Mouse (Mus musculus): Measurements from ENCODE around the gene Sorl1. TPM values are rescaled to one million over a fixed set of nuclear protein-coding genes. Genes with fewer than 3 reads are reported as not detected.

Sorl1 gene
- polyA plus RNA-seq, 1 experiment from 2014 or later, result 6.0 TPM

GRCm38 (mm10) chr9:42100618-42101210 is 23.4 kb downstream of the Sorl1 start:
- Histone ChIP-seq H3K36me3 (ENCODE audit: control insufficient read depth, insufficient read depth, low read length) (no peaks in the 10 kb centered on the region), H3K4me2 (ENCODE audit: low read depth, low read length) (no peak overlapping the region), H3K9me3 (ENCODE audit: control insufficient read depth, low read length) (no peaks in the 10 kb centered on the region), H3K27me3 (replicated peaks; ENCODE audit: control insufficient read depth, insufficient read depth, low read length) (no peaks in the 10 kb centered on the region), H3K9ac (ENCODE audit: low read depth, low read length) (no peak overlapping the region), H3K4me1 (ENCODE audit: control insufficient read depth, insufficient read depth, low read length) (0 out of 2 replicates have a peak, but pooled peaks cover 3% of the 10 kb centered on the region), H3K4me3 (ENCODE audit: low read length) (no peak overlapping the region), H3K27ac (ENCODE audit: low read length) (no peak overlapping the region)
- WGBS, result 57% methylated on average over 9 of the region's 9 CpGs
- peak; percentile 62 for ATAC-seq

GRCm38 (mm10) chr9:42098474-42099121 is 25.5 kb downstream of the Sorl1 start:
- H3K4me3 ChIP-seq (ENCODE audit: low read length), result no peak overlapping the region
- H3K27me3 ChIP-seq (replicated peaks; ENCODE audit: control insufficient read depth, insufficient read depth, low read length), result no peaks in the 10 kb centered on the region
- H3K4me2 ChIP-seq (ENCODE audit: low read depth, low read length), result no peak overlapping the region
- no peak overlapping the region for H3K27ac ChIP-seq (ENCODE audit: low read length)
- no peak for ATAC-seq
- WGBS, result 85% methylated on average over 5 of the region's 5 CpGs
- no peak overlapping the region for H3K9ac ChIP-seq (ENCODE audit: low read depth, low read length)
- no peaks in the 10 kb centered on the region for H3K9me3 ChIP-seq (ENCODE audit: control insufficient read depth, low read length)
- H3K36me3 ChIP-seq (ENCODE audit: control insufficient read depth, insufficient read depth, low read length), result no peaks in the 10 kb centered on the region
- H3K4me1 ChIP-seq (ENCODE audit: control insufficient read depth, insufficient read depth, low read length), result peaks cover 12% of the 10 kb centered on the region

GRCm38 (mm10) chr9:42097731-42098473 is 26.2 kb downstream of the Sorl1 start:
- no peaks in the 10 kb centered on the region for H3K9me3 ChIP-seq (ENCODE audit: control insufficient read depth, low read length)
- no peaks in the 10 kb centered on the region for H3K36me3 ChIP-seq (ENCODE audit: control insufficient read depth, insufficient read depth, low read length)
- peaks cover 12% of the 10 kb centered on the region for H3K4me1 ChIP-seq (ENCODE audit: control insufficient read depth, insufficient read depth, low read length)
- no peak overlapping the region for H3K4me3 ChIP-seq (ENCODE audit: low read length)
- H3K27me3 ChIP-seq (replicated peaks; ENCODE audit: control insufficient read depth, insufficient read depth, low read length), result no peaks in the 10 kb centered on the region
- ATAC-seq, result no peak
- 86% methylated on average over 8 of the region's 8 CpGs for WGBS
- no peak overlapping the region for H3K4me2 ChIP-seq (ENCODE audit: low read depth, low read length)
- no peak overlapping the region for H3K27ac ChIP-seq (ENCODE audit: low read length)
- no peak overlapping the region for H3K9ac ChIP-seq (ENCODE audit: low read depth, low read length)

- H3K9ac ChIP-seq (ENCODE audit: low read depth, low read length), result no peak overlapping the region
- WGBS, result 90% methylated on average over 7 of the region's 7 CpGs
- H3K4me2 ChIP-seq (ENCODE audit: low read depth, low read length), result no peak overlapping the region
- no peaks in the 10 kb centered on the region for H3K36me3 ChIP-seq (ENCODE audit: control insufficient read depth, insufficient read depth, low read length)
- no peaks in the 10 kb centered on the region for H3K27me3 ChIP-seq (replicated peaks; ENCODE audit: control insufficient read depth, insufficient read depth, low read length)
- H3K4me3 ChIP-seq (ENCODE audit: low read length), result no peak overlapping the region
- peaks cover 10% of the 10 kb centered on the region for H3K4me1 ChIP-seq (ENCODE audit: control insufficient read depth, insufficient read depth, low read length)
- H3K27ac ChIP-seq (ENCODE audit: low read length), result no peak overlapping the region
- ATAC-seq, result no peak
- no peaks in the 10 kb centered on the region for H3K9me3 ChIP-seq (ENCODE audit: control insufficient read depth, low read length)
These were observed 26.9 kb downstream of the Sorl1 start for GRCm38 (mm10) chr9:42097006-42097730.

- Histone ChIP-seq H3K36me3 (ENCODE audit: control insufficient read depth, insufficient read depth, low read length) (no peaks in the 10 kb centered on the region), H3K9me3 (ENCODE audit: control insufficient read depth, low read length) (no peaks in the 10 kb centered on the region), H3K27me3 (replicated peaks; ENCODE audit: control insufficient read depth, insufficient read depth, low read length) (no peaks in the 10 kb centered on the region), H3K4me2 (ENCODE audit: low read depth, low read length) (no peak overlapping the region), H3K4me3 (ENCODE audit: low read length) (no peak overlapping the region), H3K4me1 (ENCODE audit: control insufficient read depth, insufficient read depth, low read length) (peaks cover 9% of the 10 kb centered on the region), H3K27ac (ENCODE audit: low read length) (no peak overlapping the region), H3K9ac (ENCODE audit: low read depth, low read length) (no peak overlapping the region)
- 36% methylated on average over 11 of the region's 11 CpGs for WGBS
- no peak for ATAC-seq
These were observed 29.3 kb downstream of the Sorl1 start for GRCm38 (mm10) chr9:42094752-42095151.

- Histone ChIP-seq H3K4me1 (ENCODE audit: control insufficient read depth, insufficient read depth, low read length) (peaks cover 9% of the 10 kb centered on the region), H3K4me2 (ENCODE audit: low read depth, low read length) (no peak overlapping the region), H3K27me3 (replicated peaks; ENCODE audit: control insufficient read depth, insufficient read depth, low read length) (no peaks in the 10 kb centered on the region), H3K27ac (ENCODE audit: low read length) (no peak overlapping the region), H3K9me3 (ENCODE audit: control insufficient read depth, low read length) (no peaks in the 10 kb centered on the region), H3K9ac (ENCODE audit: low read depth, low read length) (no peak overlapping the region), H3K36me3 (ENCODE audit: control insufficient read depth, insufficient read depth, low read length) (no peaks in the 10 kb centered on the region), H3K4me3 (ENCODE audit: low read length) (no peak overlapping the region)
- no peak for ATAC-seq
- 69% methylated on average over 7 of the region's 7 CpGs for WGBS
These were observed 30.0 kb downstream of the Sorl1 start for GRCm38 (mm10) chr9:42094028-42094551.

GRCm38 (mm10) chr9:42092749-42093148 is 31.3 kb downstream of the Sorl1 start:
- no peaks in the 10 kb centered on the region for H3K36me3 ChIP-seq (ENCODE audit: control insufficient read depth, insufficient read depth, low read length)
- no peaks in the 10 kb centered on the region for H3K27me3 ChIP-seq (replicated peaks; ENCODE audit: control insufficient read depth, insufficient read depth, low read length)
- no peak overlapping the region for H3K9ac ChIP-seq (ENCODE audit: low read depth, low read length)
- no peak for ATAC-seq
- H3K27ac ChIP-seq (ENCODE audit: low read length), result no peak overlapping the region
- H3K4me1 ChIP-seq (ENCODE audit: control insufficient read depth, insufficient read depth, low read length), result peaks cover 9% of the 10 kb centered on the region
- 93% methylated on average over 2 of the region's 2 CpGs for WGBS
- no peak overlapping the region for H3K4me2 ChIP-seq (ENCODE audit: low read depth, low read length)
- no peaks in the 10 kb centered on the region for H3K9me3 ChIP-seq (ENCODE audit: control insufficient read depth, low read length)
- no peak overlapping the region for H3K4me3 ChIP-seq (ENCODE audit: low read length)

GRCm38 (mm10) chr9:42091561-42091960 is 32.5 kb downstream of the Sorl1 start:
- Histone ChIP-seq H3K4me2 (ENCODE audit: low read depth, low read length) (no peak overlapping the region), H3K4me1 (ENCODE audit: control insufficient read depth, insufficient read depth, low read length) (peaks cover 9% of the 10 kb centered on the region), H3K36me3 (ENCODE audit: control insufficient read depth, insufficient read depth, low read length) (no peaks in the 10 kb centered on the region), H3K27ac (ENCODE audit: low read length) (no peak overlapping the region), H3K9ac (ENCODE audit: low read depth, low read length) (no peak overlapping the region), H3K9me3 (ENCODE audit: control insufficient read depth, low read length) (no peaks in the 10 kb centered on the region), H3K27me3 (replicated peaks; ENCODE audit: control insufficient read depth, insufficient read depth, low read length) (no peaks in the 10 kb centered on the region), H3K4me3 (ENCODE audit: low read length) (no peak overlapping the region)
- 90% methylated on average over 4 of the region's 4 CpGs for WGBS
- no peak for ATAC-seq

- Histone ChIP-seq H3K27ac (ENCODE audit: low read length) (no peak overlapping the region), H3K9me3 (ENCODE audit: control insufficient read depth, low read length) (no peaks in the 10 kb centered on the region), H3K4me1 (ENCODE audit: control insufficient read depth, insufficient read depth, low read length) (no peaks in the 10 kb centered on the region), H3K4me3 (ENCODE audit: low read length) (no peak overlapping the region), H3K27me3 (replicated peaks; ENCODE audit: control insufficient read depth, insufficient read depth, low read length) (no peaks in the 10 kb centered on the region), H3K4me2 (ENCODE audit: low read depth, low read length) (no peak overlapping the region), H3K9ac (ENCODE audit: low read depth, low read length) (no peak overlapping the region), H3K36me3 (ENCODE audit: control insufficient read depth, insufficient read depth, low read length) (no peaks in the 10 kb centered on the region)
- 79% methylated on average over 4 of the region's 4 CpGs for WGBS
- no peak for ATAC-seq
These were observed 36.2 kb downstream of the Sorl1 start for GRCm38 (mm10) chr9:42087921-42088320.

Measured in intestine, embryonic 16.5 days (tissue).